Mouse (Mus musculus) hindbrain, embryonic 11.5 days (tissue): ENCODE data around the gene Cdr2. TPM values are rescaled to one million over a fixed set of nuclear protein-coding genes. Genes with fewer than 3 reads are reported as not detected.
"Not testable (repeated sequence)": the region's sequence is repeated elsewhere in the genome, so short reads cannot be mapped to it uniquely, and the experiment has no call there.

Source experiments
- ATAC-seq: fragments of 200-750 bp; cut with Nextera tagmentation; 2 replicates; pipeline ENCODE4 v1.8.0; 2017; ENCODE audit warnings: mild to moderate bottlenecking, moderate TSS enrichment, moderate library complexity; ENCODE audit not compliant: low FRiP score
- DNase-seq: peaks from one replicate; pipeline ENCODE4 v3.0.0-alpha.2; 2015; ENCODE audit warnings: low spot score
- H3K27ac ChIP-seq: fragments of 300-500 bp; sonication (generic); 2 replicates; pipeline ENCODE4 v1.5.1; 2014; ENCODE audit warnings: mild to moderate bottlenecking, low read depth, low read length
- H3K27me3 ChIP-seq: fragments of 300-500 bp; sonication (generic); 2 replicates; pipeline ENCODE4 v1.6.1; 2014; ENCODE audit warnings: mild to moderate bottlenecking, low read length, moderate library complexity, mixed read lengths; ENCODE audit not compliant: control insufficient read depth, insufficient read depth
- H3K36me3 ChIP-seq: fragments of 300-500 bp; sonication (generic); 2 replicates; pipeline ENCODE4 v1.6.1; 2014; ENCODE audit warnings: mild to moderate bottlenecking, low read length, moderate library complexity, mixed read lengths; ENCODE audit not compliant: control insufficient read depth, insufficient read depth
- H3K4me1 ChIP-seq: fragments of 300-500 bp; sonication (generic); replicated peaks from 2 replicates; pipeline ENCODE4 v1.6.1; 2014; ENCODE audit warnings: low read length, mixed read lengths; ENCODE audit not compliant: control insufficient read depth, insufficient read depth
- H3K4me2 ChIP-seq: fragments of 300-500 bp; sonication (generic); replicated peaks from 2 replicates; pipeline ENCODE4 v1.6.1; 2014; ENCODE audit warnings: mild to moderate bottlenecking, low read depth, low read length
- H3K4me3 ChIP-seq: fragments of 300-500 bp; sonication (generic); 2 replicates; pipeline ENCODE4 v1.5.1; 2014; ENCODE audit warnings: low read depth, low read length
- H3K9ac ChIP-seq: fragments of 300-500 bp; sonication (generic); 2 replicates; pipeline ENCODE4 v1.6.1; 2014; ENCODE audit warnings: low read depth, low read length
- H3K9me3 ChIP-seq: fragments of 300-500 bp; sonication (generic); 2 replicates; pipeline ENCODE4 v1.6.1; 2016; ENCODE audit warnings: low read length; ENCODE audit not compliant: control insufficient read depth
- WGBS: fragments of 180-500 bp; shearing (Covaris S2); extraction: QIAGEN DNeasy Blood & Tissue Kit; methylation state at CpG from one replicate; pipeline ENCODE4 v1.1.7; 2014; 5-methylcytosine and 5-hydroxymethylcytosine counted together
- polyA plus RNA-seq: library from polyadenylated mRNA; unstranded; fragments of >200 nt; fragmentation: Nextera tagmentation; extraction: Ambion mirVana; gene quantifications from 2 replicates; pipeline ENCODE4 v1.2.1, GENCODE M21; 2014

The Cdr2 gene
- polyA plus RNA-seq, 1 experiment from 2014 or later: 17.9 TPM

DNA sequence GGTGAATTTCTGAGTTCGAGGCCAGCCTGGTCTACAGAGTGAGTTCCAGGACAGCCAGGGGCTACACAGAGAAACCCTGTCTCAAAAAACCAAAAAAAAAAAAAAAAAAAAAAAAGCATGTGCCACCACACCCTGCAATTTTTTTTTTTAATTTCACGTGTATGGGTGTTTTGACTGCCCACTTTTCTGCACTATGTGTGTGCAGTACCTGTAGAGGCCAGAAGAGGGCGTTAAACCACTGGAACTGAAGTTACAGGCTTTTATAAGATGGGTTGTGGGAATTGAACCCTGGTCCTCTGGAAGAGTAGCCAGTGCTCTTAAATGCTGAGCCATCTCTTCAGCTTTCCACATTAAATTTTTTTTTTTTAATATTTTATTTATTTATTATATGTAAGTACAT lies 71.9 kb downstream of the Cdr2 start:
- not testable (repeated sequence) for H3K9me3 ChIP-seq, H3K36me3 ChIP-seq, H3K9ac ChIP-seq, DNase-seq, H3K27me3 ChIP-seq, H3K4me1 ChIP-seq, ATAC-seq, H3K4me3 ChIP-seq, H3K27ac ChIP-seq, H3K4me2 ChIP-seq
- 75% methylated on average over 3 of the region's 3 CpGs for WGBS

Other genes with a start within 250 kb of the Cdr2 start
- gene Vwa3a, start 243.0 kb downstream of the Cdr2 start, polyA plus RNA-seq: 0.96 and 1.5 TPM in 2 replicates
- not detected in 2 replicates for gene Gm5737, start 169.9 kb downstream of the Cdr2 start, polyA plus RNA-seq
- gene Eef2k, start 139.5 kb downstream of the Cdr2 start, polyA plus RNA-seq: 8.5 and 10.2 TPM in 2 replicates
- 16.4 and 17.1 TPM in 2 replicates for gene Polr3e, start 64.6 kb downstream of the Cdr2 start, polyA plus RNA-seq
- 0.13 and 0.66 TPM in 2 replicates for gene Mfsd13b, start 197 bp upstream of the Cdr2 start, polyA plus RNA-seq
- 266 and 279 TPM in 2 replicates for gene Mettl9, start 52.1 kb upstream of the Cdr2 start, polyA plus RNA-seq
- 1.2 and 1.7 TPM in 2 replicates for gene Igsf6, start 92.3 kb upstream of the Cdr2 start, polyA plus RNA-seq
- 0.08 and 0.29 TPM in 2 replicates for gene Otoa, start 99.3 kb upstream of the Cdr2 start, polyA plus RNA-seq